Mouse (Mus musculus) midbrain, embryonic 16.5 days (tissue): ENCODE measurements around the gene Abcb8. TPM values are rescaled to one million over a fixed set of nuclear protein-coding genes. Genes with fewer than 3 reads are reported as not detected.

Experiments used
- ATAC-seq: fragments of 200-750 bp; cut with Nextera tagmentation; 2 replicates; pipeline ENCODE4 v1.8.0; 2017; ENCODE audit warnings: moderate TSS enrichment
- H3K27ac ChIP-seq: fragments of 300-500 bp; sonication (generic); 2 replicates; pipeline ENCODE4 v1.5.1; 2014; ENCODE audit warnings: mild to moderate bottlenecking, low read length, mixed read lengths
- H3K27me3 ChIP-seq: fragments of 300-500 bp; sonication (generic); 2 replicates; pipeline ENCODE4 v1.6.1; 2014; ENCODE audit warnings: low read depth, low read length, mixed read lengths; ENCODE audit not compliant: control insufficient read depth, insufficient read depth
- H3K36me3 ChIP-seq: fragments of 300-500 bp; sonication (generic); 2 replicates; pipeline ENCODE4 v1.6.1; 2014; ENCODE audit warnings: mild to moderate bottlenecking, low read length, moderate library complexity, mixed read lengths; ENCODE audit not compliant: control insufficient read depth, insufficient read depth
- H3K4me1 ChIP-seq: fragments of 300-500 bp; sonication (generic); 2 replicates; pipeline ENCODE4 v1.6.1; 2014; ENCODE audit warnings: mild to moderate bottlenecking, low read length, mixed read lengths; ENCODE audit not compliant: control insufficient read depth, insufficient read depth
- H3K4me2 ChIP-seq: fragments of 300-500 bp; sonication (generic); 2 replicates; pipeline ENCODE4 v1.6.1; 2014; ENCODE audit warnings: mild to moderate bottlenecking, low read length, mixed read lengths
- H3K4me3 ChIP-seq: fragments of 300-500 bp; sonication (generic); 2 replicates; pipeline ENCODE4 v1.5.1; 2014; ENCODE audit warnings: low read depth, mild to moderate bottlenecking, low read length, moderate library complexity, mixed read lengths
- H3K9ac ChIP-seq: fragments of 300-500 bp; sonication (generic); 2 replicates; pipeline ENCODE4 v1.6.1; 2014; ENCODE audit warnings: low read depth, low read length, mixed read lengths
- H3K9me3 ChIP-seq: fragments of 300-500 bp; sonication (generic); replicated peaks from 2 replicates; pipeline ENCODE4 v1.6.1; 2014; ENCODE audit warnings: mild to moderate bottlenecking, low read length, mixed read lengths; ENCODE audit not compliant: control insufficient read depth, poor library complexity, severe bottlenecking
- WGBS: fragments of 180-500 bp; shearing (Covaris S2); extraction: QIAGEN DNeasy Blood & Tissue Kit; methylation state at CpG from one replicate; pipeline ENCODE4 v1.1.7; 2014; 5-methylcytosine and 5-hydroxymethylcytosine counted together
- polyA plus RNA-seq: library from polyadenylated mRNA; unstranded; fragments of >200 nt; fragmentation: Nextera tagmentation; extraction: Ambion mirVana; gene quantifications from 2 replicates; pipeline ENCODE4 v1.2.1, GENCODE M21; 2015

Gene Abcb8
- polyA plus RNA-seq, 1 experiment from 2014 or later = 54.9 TPM

DNA sequence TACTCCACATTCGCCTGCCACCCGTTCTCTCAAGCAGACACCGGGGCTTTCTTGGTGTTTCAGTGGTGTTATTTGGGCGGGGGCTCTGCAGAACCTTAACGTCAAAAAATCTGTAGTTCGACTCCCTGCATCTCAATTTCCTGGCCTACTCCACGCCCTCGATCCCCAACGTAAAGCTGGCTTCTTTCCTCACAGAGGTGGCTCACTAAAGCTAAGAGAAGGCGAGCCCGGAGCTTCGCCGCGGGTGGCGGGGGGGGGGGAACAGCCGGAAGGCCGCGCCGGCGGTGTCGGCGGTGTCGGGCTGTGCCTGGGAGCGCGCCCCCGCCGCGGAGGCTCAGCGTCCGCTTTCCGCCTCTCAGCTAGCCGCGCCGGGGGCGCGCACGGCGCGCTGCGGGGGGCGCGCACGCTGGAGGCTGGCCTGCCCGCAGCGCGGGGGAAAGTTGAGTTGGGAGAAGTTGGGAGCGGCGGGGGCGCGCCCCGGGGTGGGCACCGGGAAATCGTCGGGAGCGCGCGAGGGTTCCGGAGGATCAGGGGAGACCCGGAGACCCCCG lies 31.5 kb downstream of the Abcb8 start:
- Histone ChIP-seq H3K27me3 (no peaks in the 10 kb centered on the region; the same call in 1 of the 2 replicates), H3K9ac (peak overlapping the region; percentile 69), H3K4me1 (peaks cover 30% of the 10 kb centered on the region), H3K27ac (peak overlapping the region; percentile 94), H3K36me3 (0 out of 2 replicates have a peak, but pooled peaks cover 5% of the 10 kb centered on the region), H3K4me3 (peak overlapping the region; percentile 68), H3K9me3 (no peaks in the 10 kb centered on the region), H3K4me2 (peak overlapping the region; percentile 94)
- ATAC-seq = no peak
- under 1% methylated on average over 44 of the region's 60 CpGs for WGBS

DNA sequence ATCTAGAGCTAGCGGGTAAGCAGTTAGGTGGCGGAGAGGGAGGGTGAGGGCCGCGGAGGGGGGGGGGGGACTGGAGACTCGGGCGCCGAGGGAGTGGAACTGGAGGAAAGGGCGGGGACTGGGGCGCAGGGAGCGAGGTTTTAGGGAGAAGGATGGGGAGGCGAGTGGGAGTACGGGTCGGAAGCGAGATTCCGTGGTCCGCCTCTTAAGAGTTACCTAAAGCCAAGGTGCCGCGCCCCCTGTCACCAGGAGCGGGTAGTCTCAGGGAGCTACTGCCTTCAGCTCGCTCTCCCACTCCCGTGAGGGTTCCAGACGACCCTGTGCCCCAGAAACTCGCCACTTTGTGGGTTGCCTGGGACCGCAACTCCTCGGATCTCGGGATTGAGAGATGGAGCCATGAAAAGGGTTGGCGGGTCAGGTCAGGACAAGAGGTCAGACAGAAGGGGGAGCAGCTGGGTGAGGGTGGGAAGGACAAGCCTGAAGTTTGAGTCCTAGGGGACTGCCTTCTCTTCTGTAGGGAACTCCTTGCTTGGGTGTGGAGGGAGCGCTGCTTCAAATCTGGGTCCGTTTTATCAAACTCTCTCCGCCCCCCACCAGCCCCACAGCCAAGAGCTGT lies 32.1 kb downstream of the Abcb8 start:
- H3K9me3 ChIP-seq = no peaks in the 10 kb centered on the region
- peak overlapping the region; percentile 94 for H3K4me2 ChIP-seq
- H3K4me1 ChIP-seq = peaks cover 30% of the 10 kb centered on the region
- no peak for ATAC-seq
- peak overlapping the region; percentile 69 for H3K9ac ChIP-seq
- H3K27me3 ChIP-seq = no peaks in the 10 kb centered on the region; the same call in 1 of the 2 replicates
- peak overlapping the region; percentile 13; the same call in 1 of the 2 replicates for H3K27ac ChIP-seq
- under 1% methylated on average over 21 of the region's 30 CpGs for WGBS
- H3K4me3 ChIP-seq = peak overlapping the region; percentile 68
- no peaks in the 10 kb centered on the region; the same call in 1 of the 2 replicates for H3K36me3 ChIP-seq

DNA sequence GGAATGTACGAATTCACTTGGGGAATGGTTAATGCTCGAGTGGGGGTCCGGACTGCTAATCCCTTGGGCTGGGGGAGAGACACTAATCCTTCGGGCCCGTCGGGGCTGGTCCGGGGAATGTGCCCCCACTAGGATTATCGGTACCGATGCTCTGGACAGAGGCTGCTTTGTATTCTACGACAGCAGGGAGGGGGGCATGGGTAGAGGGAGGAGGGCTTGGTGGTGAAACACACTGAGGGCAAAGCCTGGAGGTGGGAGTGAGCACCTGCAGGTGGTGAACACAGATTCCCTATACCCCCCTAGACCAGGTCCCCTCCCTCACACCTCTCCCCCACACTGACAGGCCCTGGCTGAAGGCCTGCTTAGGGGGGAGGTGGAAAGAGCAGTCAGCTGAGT lies 32.6 kb downstream of the Abcb8 start:
- Histone ChIP-seq H3K9me3 (no peaks in the 10 kb centered on the region), H3K4me2 (peak overlapping the region; percentile 94), H3K27ac (no peak overlapping the region), H3K27me3 (no peaks in the 10 kb centered on the region; the same call in 1 of the 2 replicates), H3K36me3 (peaks cover 1% of the 10 kb centered on the region; the same call in 1 of the 2 replicates), H3K4me3 (peak overlapping the region; percentile 68), H3K4me1 (peaks cover 30% of the 10 kb centered on the region), H3K9ac (no peak overlapping the region; the same call in 1 of the 2 replicates)
- no peak for ATAC-seq
- WGBS = 1% methylated on average over 10 of the region's 10 CpGs

DNA sequence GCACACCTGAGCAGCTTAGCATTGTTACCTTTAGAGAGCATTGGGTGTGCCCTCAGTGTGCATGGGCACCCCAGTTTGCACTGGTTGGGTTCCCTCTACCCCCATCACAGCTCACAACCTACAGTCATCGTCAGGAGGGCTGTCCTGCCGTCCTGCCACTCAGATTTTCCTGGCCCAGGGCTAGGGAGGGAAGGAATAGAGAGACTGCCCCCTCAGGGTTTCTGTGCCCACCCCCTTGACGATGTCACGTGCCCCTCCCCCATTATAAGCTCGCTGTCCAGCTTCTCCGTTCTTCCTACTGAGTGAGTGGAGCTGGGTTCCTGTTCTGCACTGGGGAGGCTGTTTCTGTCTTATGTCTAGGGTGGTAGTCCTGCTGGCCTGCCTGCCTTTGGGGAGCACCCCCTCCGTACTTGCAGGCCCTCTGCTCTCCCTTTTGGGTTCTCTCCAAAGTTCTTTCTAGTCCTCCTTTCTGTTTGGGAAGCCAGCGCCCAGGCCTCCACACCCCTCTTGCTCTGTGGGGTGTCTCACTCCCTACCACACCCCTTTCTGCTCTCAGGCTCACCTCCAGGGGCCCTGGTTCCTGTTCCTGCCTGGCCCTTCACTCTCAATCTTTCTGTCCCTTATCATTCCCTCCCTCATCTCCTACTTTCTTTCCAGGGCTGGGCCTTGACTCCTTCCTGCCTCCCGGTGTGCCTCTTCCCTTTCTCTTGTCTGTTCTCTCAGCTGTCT lies 33.3 kb downstream of the Abcb8 start:
- Histone ChIP-seq H3K9ac (no peak overlapping the region; the same call in 1 of the 2 replicates), H3K4me1 (peaks cover 30% of the 10 kb centered on the region), H3K4me3 (no peak overlapping the region), H3K27me3 (no peaks in the 10 kb centered on the region; the same call in 1 of the 2 replicates), H3K27ac (no peak overlapping the region), H3K9me3 (no peaks in the 10 kb centered on the region), H3K4me2 (peak overlapping the region; percentile 94), H3K36me3 (peaks cover 8% of the 10 kb centered on the region; the same call in 1 of the 2 replicates)
- ATAC-seq = no peak
- whole genome bisulfite sequencing = 11% methylated on average over 9 of the region's 9 CpGs

DNA sequence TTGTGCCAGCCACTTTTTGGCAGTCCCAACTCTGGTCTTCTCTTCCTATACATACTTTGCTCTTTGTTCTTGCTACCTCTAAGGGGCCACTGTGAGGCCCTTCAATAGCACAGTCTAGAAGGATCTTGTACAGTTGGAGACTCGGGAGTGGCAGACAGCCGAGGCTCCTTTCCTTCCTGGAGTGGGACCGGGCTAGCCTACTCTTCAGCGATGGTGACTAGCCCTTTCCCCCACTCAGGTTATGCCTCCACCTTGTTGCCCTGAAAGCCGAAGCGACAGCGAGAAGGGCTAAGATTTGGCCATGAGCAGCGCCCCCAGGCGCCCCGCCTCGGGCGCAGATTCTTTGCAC lies 33.8 kb downstream of the Abcb8 start:
- ATAC-seq = no peak
- Histone ChIP-seq H3K4me1 (peaks cover 26% of the 10 kb centered on the region), H3K27me3 (no peaks in the 10 kb centered on the region; the same call in 1 of the 2 replicates), H3K4me2 (no peak overlapping the region; the same call in 1 of the 2 replicates), H3K36me3 (peaks cover 11% of the 10 kb centered on the region; the same call in 1 of the 2 replicates), H3K27ac (no peak overlapping the region), H3K9me3 (no peaks in the 10 kb centered on the region), H3K4me3 (no peak overlapping the region), H3K9ac (no peak overlapping the region)
- WGBS = 22% methylated on average over 12 of the region's 12 CpGs

DNA sequence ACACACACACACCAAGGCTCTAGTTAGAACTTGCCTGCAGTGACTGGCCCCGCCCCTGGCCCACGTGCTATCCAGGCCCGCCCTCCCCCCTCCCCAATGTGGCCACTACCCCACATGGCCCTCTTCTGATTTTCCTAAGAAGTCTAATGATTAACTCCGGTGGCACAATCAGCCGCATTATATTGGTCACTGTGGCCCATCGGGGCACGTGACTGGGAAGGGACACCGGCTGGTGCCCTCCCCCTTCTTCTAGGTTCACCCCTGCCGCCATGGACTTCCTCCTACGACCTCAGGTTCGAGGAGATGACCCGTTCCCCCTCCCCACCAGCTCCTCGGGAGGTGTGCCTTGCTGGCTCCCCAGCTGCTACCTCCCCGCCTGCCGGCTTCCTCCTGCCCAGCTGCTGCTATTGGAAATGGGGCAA lies 34.5 kb downstream of the Abcb8 start:
- ATAC-seq = no peak
- H3K4me3 ChIP-seq = no peak overlapping the region

DNA sequence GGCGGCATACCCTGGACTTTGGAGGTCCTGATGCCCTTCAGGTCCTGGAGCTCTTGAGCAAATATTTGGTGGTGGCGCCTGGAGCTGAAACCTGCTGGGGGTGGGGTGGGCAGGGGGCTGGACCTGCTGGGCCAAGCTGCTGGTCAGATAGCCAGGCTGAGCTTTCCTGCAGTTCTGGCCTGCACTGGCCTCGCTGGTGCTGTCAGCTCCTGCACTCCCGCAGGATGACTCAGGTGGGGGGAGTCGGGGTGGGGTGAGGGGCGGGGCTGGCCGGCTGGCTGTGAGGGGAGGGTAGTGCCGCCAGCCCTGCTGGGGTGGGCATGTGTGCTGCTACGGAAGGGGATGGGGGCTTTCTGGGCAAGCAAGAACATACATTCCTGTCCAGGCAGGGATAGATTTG lies 35.1 kb downstream of the Abcb8 start:
- Histone ChIP-seq H3K4me2 (no peak overlapping the region), H3K9ac (peak overlapping the region; percentile 14; the same call in 1 of the 2 replicates), H3K36me3 (peaks cover 16% of the 10 kb centered on the region; the same call in 1 of the 2 replicates), H3K9me3 (no peaks in the 10 kb centered on the region), H3K4me3 (no peak overlapping the region), H3K27ac (no peak overlapping the region), H3K27me3 (no peaks in the 10 kb centered on the region; the same call in 1 of the 2 replicates), H3K4me1 (peaks cover 20% of the 10 kb centered on the region)
- ATAC-seq = no peak
- WGBS = 19% methylated on average over 9 of the region's 9 CpGs

More for the DNA sequence above, 34.5 kb downstream of the Abcb8 start:
- Histone ChIP-seq H3K4me2 (peak overlapping the region; percentile 6; the same call in 1 of the 2 replicates), H3K27ac (no peak overlapping the region), H3K36me3 (peaks cover 16% of the 10 kb centered on the region; the same call in 1 of the 2 replicates), H3K9ac (0 out of 2 replicates have a peak overlapping the region, but pooled peaks have one; percentile 14), H3K9me3 (no peaks in the 10 kb centered on the region), H3K27me3 (no peaks in the 10 kb centered on the region; the same call in 1 of the 2 replicates), H3K4me1 (peaks cover 20% of the 10 kb centered on the region)
- 8% methylated on average over 14 of the region's 15 CpGs for WGBS

DNA sequence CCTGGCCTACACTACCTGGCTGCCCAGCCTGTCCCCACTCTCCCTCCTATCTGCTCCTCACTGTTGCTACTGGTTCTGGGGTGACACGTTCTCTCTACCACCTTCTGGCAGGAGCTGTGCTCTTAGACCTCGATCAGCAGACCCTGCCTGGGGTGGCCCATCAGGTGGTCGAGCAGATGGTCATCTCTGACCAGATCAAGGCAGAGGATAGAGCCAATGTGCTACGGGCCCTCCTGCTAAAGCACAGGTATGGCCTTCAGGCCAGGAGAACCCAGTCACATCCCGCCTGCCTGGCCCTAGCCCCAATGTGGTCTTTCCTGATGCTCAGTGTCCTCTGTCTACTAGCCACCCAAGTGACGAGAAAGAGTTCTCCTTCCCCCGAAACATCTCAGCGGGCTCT lies 40.5 kb downstream of the Abcb8 start:
- no peak overlapping the region for H3K4me3 ChIP-seq
- H3K9ac ChIP-seq = no peak overlapping the region
- 88% methylated on average over 8 of the region's 8 CpGs for WGBS
- no peaks in the 10 kb centered on the region for H3K27me3 ChIP-seq
- peaks cover 20% of the 10 kb centered on the region for H3K36me3 ChIP-seq
- no peaks in the 10 kb centered on the region for H3K9me3 ChIP-seq
- no peaks in the 10 kb centered on the region for H3K4me1 ChIP-seq
- H3K27ac ChIP-seq = no peak overlapping the region
- H3K4me2 ChIP-seq = no peak overlapping the region
- no peak for ATAC-seq
